Mouse (Mus musculus): ENCODE results near the gene 4931422A03Rik.

DNA sequence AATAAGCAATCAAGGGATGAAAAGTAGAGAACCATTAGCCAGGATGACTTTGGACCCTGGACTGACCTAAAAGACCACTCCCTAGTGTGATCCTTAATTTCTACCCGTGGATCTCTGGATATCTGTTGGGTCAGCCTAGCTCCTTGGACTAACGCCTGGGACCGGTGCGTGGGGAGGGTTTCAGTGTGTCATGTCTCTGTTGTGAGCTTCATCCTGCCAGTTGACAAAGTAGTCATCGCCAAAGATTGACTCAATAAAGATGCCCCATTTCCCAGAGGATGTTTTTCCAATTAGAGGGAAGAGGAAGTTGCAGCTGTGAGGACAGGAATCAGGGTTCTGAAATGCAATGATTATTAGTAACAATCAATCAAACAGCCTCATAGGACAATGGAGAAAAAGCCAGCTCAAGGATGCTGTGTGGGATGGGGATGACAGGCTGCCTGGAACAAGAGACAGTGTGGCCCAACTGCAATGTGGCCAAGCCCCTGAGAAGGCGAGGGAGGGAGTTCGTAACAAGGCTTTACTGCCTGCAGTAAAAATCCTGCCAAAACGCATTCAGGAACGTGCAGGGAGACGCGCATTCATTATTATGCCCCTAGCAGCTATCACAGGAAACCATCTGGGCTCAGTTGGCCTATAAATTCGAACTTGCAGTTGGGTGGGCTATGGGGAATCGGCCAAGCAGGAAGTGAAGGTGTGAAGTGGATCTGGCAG lies 97.7 kb downstream of the 4931422A03Rik start:
- no peak for TF ChIP-seq CTCF (IDR thresholded peaks at IDR 0.05; ENCODE audit: extremely low read depth, insufficient read length, insufficient replicate concordance, low read depth, low read length)
- TF ChIP-seq POLR2A (IDR thresholded peaks at IDR 0.05; ENCODE audit: low read depth, low read length) = no peak
